Mouse (Mus musculus) forebrain, embryonic 12.5 days (tissue): Measurements from ENCODE around the gene Tnfsf13. TPM values are rescaled to one million over a fixed set of nuclear protein-coding genes. Genes with fewer than 3 reads are reported as not detected.
"Not testable (repeated sequence)": the region's sequence is repeated elsewhere in the genome, so short reads cannot be mapped to it uniquely, and the experiment has no call there.

Experiments
- ATAC-seq: fragments of 200-750 bp; cut with Nextera tagmentation; 2 replicates; pipeline ENCODE4 v1.8.0; 2017; ENCODE audit warnings: moderate TSS enrichment; ENCODE audit not compliant: low FRiP score
- H3K27ac ChIP-seq: fragments of 300-500 bp; sonication (generic); 2 replicates; pipeline ENCODE4 v1.5.1; 2016; ENCODE audit warnings: mild to moderate bottlenecking
- H3K27me3 ChIP-seq: fragments of 300-500 bp; sonication (generic); 2 replicates; pipeline ENCODE4 v1.6.1; 2016; ENCODE audit warnings: mild to moderate bottlenecking
- H3K36me3 ChIP-seq: fragments of 300-500 bp; sonication (generic); replicated peaks from 2 replicates; pipeline ENCODE4 v1.6.1; 2016; ENCODE audit warnings: mild to moderate bottlenecking
- H3K4me1 ChIP-seq: fragments of 300-500 bp; sonication (generic); 2 replicates; pipeline ENCODE4 v1.6.1; 2016
- H3K4me2 ChIP-seq: fragments of 300-500 bp; sonication (generic); 2 replicates; pipeline ENCODE4 v1.6.1; 2016; ENCODE audit warnings: mild to moderate bottlenecking, moderate library complexity
- H3K4me3 ChIP-seq: fragments of 300-500 bp; sonication (generic); replicated peaks from 2 replicates; pipeline ENCODE4 v1.5.1; 2016; ENCODE audit warnings: mild to moderate bottlenecking
- H3K9ac ChIP-seq: fragments of 300-500 bp; sonication (generic); 2 replicates; pipeline ENCODE4 v1.6.1; 2016; ENCODE audit warnings: mild to moderate bottlenecking
- H3K9me3 ChIP-seq: fragments of 300-500 bp; sonication (generic); 2 replicates; pipeline ENCODE4 v1.6.1; 2016
- WGBS: fragments of 180-500 bp; shearing (Covaris S2); methylation state at CpG from one replicate; pipeline ENCODE4 v1.1.7; 2016; 5-methylcytosine and 5-hydroxymethylcytosine counted together
- polyA plus RNA-seq: library from polyadenylated mRNA; unstranded; fragments of >200 nt; fragmentation: Nextera tagmentation; extraction: Ambion mirVana; gene quantifications from 2 replicates; pipeline ENCODE4 v1.2.1, GENCODE M21; 2016

Gene Tnfsf13
- polyA plus RNA-seq, 1 experiment from 2014 or later = 0.26 TPM

DNA sequence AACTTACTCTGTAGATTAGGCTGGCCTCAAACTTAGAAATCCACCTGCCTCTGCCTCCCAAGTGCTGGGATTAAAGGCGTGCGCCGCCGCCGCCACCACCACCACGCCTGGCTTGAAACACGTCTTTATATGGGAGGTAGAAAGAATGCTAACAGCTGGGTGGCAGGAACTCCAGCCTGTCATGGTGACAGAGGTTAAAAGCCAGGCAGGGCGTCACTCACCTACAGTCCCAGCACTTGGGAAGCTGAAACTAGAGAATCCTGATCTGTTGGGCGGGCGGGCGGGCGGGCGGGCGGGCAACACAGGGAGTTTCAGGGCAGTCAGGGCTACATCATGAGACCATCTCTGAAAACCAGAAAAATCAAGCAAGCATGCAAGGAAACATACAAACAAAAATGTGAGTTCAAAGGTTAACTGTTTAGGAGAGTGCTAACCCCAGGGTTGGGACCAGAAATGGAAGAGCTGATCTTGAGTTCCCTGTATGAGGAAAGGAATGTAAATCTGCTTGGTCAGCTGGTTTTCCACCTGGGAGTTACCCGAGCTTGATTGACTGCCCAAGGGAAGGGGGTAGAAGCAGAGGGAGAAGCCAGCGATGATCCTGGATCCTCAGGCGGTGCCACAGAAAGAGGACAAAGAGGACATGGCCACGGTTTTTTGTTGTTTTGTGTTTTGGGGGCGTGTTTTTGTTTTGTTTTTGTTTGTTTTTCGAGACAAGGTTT is 27.5 kb upstream of the Tnfsf13 start:
- H3K9ac ChIP-seq = no peak overlapping the region
- no peak overlapping the region for H3K4me2 ChIP-seq
- no peaks in the 10 kb centered on the region for H3K9me3 ChIP-seq
- no peak for ATAC-seq
- no peaks in the 10 kb centered on the region for H3K27me3 ChIP-seq
- H3K27ac ChIP-seq = no peak overlapping the region
- no peaks in the 10 kb centered on the region for H3K4me1 ChIP-seq
- 88% methylated on average over 20 of the region's 20 CpGs for WGBS
- no peaks in the 10 kb centered on the region for H3K36me3 ChIP-seq
- H3K4me3 ChIP-seq = no peak overlapping the region

DNA sequence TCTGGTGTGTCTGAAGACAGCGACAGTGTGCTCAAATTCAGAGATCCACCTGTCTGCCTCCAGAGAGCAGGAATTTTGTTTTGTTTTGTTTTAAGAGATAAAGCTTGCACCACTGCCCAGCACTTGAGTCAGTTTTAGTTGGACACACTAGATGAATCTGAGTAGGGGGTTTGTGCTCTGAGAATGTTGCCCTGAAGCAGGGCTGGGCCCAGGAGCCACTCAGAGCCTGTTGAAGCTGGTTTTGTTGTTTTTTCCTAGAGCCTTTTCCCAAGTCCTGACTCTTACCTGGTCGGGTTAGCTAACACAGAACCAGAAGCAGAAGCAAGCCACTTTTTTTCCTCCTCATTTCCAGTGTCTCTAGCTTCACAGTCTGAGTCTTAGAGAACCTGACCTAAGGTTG is 25.5 kb upstream of the Tnfsf13 start:
- Histone ChIP-seq H3K4me1 (no peaks in the 10 kb centered on the region), H3K27ac (no peak overlapping the region), H3K9ac (no peak overlapping the region), H3K4me2 (no peak overlapping the region), H3K27me3 (no peaks in the 10 kb centered on the region), H3K36me3 (no peaks in the 10 kb centered on the region), H3K9me3 (no peaks in the 10 kb centered on the region), H3K4me3 (no peak overlapping the region)
- no peak for ATAC-seq
- WGBS = 87% methylated on average over 2 of the region's 2 CpGs

DNA sequence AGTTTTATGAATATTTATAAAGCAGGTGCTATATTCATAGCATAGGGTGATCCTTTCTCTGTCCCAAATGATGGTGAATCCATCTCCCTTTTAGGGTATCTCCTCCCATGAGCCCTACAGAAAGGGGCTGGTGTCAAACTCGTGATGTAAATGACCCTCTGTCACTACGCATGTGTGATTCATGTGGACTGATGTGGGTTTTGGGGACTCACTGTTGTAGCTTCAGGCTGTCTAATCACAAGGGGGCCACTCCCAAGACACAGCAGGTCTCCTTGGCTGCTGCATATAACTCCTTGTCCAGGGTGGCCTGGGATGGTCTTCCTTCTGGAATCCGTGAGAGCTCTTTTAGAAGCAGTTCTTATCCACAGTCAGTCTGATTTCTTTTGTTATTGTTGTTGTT is 24.9 kb upstream of the Tnfsf13 start:
- no peak for ATAC-seq
- no peak overlapping the region for H3K4me3 ChIP-seq
- H3K36me3 ChIP-seq = no peaks in the 10 kb centered on the region
- H3K27me3 ChIP-seq = no peaks in the 10 kb centered on the region
- H3K9ac ChIP-seq = no peak overlapping the region
- H3K27ac ChIP-seq = no peak overlapping the region
- no peak overlapping the region for H3K4me2 ChIP-seq
- H3K9me3 ChIP-seq = no peaks in the 10 kb centered on the region
- 76% methylated on average over 3 of the region's 3 CpGs for WGBS
- no peaks in the 10 kb centered on the region for H3K4me1 ChIP-seq

DNA sequence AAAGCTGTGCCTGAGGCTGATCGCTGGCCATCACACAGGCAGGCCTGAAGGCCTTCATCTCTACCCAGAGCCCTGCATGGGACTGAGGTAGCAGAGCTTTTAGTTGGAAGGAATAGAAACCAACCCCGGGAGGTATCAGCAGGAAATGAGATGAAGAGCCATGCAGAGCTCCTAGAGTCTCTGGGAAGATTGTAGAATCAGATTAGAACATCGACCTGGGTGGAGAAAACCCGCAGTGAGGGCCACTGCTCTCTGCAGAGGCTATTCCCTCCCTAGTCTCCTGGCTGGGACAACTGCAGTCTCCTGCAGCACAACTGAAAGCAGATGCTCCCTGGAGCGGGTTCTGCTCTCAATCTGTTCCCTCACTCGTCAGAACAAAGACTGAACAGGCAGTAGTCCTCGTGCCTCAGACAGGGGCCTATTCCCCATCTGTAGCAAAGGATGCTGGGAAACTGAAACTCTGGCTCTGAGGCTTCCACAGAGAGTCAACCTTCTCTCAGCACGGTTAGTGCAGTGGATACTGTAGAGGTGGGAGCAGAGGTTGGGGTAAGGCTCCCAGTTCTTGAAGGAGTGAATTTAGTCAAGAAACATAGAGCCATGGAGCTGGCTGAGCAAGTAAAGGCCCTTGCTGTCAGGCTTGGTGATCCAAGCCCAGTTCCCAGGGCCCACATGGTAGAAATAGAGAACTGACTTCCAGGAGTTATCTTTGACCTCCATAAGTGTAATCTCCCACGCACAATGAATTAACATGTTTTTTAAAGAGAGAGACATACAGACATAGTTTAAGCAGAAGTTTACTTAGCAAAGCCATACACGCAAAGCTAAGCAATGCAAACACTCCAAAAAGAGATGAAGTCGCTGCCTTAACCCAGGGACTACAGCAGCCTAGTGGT is 24.2 kb upstream of the Tnfsf13 start:
- H3K9me3 ChIP-seq = no peaks in the 10 kb centered on the region
- no peak overlapping the region for H3K4me3 ChIP-seq
- no peaks in the 10 kb centered on the region for H3K36me3 ChIP-seq
- H3K4me2 ChIP-seq = no peak overlapping the region
- H3K27me3 ChIP-seq = no peaks in the 10 kb centered on the region
- no peaks in the 10 kb centered on the region for H3K4me1 ChIP-seq
- H3K27ac ChIP-seq = no peak overlapping the region
- ATAC-seq = no peak
- H3K9ac ChIP-seq = no peak overlapping the region
- whole genome bisulfite sequencing = 53% methylated on average over 11 of the region's 11 CpGs

DNA sequence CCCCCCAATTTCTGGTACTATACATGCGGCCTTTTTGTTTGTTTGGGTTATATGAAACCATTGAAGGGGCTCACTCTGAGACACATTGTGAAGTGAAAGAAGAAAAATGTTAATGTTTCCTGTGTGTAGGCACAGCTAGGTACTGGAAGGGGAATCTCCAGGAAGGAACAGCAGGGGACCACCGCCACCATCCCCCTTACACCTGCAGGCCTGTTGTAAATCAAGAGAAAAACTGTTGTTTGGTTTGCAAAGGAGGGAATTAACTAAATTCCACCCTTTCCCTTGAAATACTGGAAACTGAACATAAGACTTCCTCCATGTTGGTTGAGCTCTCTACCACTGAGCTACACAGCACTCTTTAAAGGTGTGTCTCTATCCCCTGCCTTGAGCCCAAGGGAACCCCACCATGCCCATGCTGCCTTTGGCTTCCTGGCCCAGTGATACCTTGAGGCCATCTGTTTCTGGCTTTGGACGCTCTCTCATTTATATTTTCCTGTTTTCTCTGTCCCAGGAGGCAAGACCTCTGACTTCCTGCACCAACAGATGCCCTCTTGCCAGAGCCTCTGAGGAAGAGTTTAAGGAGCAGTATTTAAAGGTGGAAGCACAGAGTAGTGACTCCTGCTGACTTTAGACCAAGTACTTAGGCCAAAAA is 23.2 kb upstream of the Tnfsf13 start:
- WGBS = 85% methylated on average over 3 of the region's 3 CpGs
- no peak for ATAC-seq
- no peak overlapping the region for H3K4me3 ChIP-seq
- H3K27ac ChIP-seq = no peak overlapping the region
- no peak overlapping the region for H3K9ac ChIP-seq
- no peaks in the 10 kb centered on the region for H3K36me3 ChIP-seq
- H3K27me3 ChIP-seq = no peaks in the 10 kb centered on the region
- H3K4me1 ChIP-seq = no peaks in the 10 kb centered on the region
- H3K4me2 ChIP-seq = no peak overlapping the region
- H3K9me3 ChIP-seq = no peaks in the 10 kb centered on the region

DNA sequence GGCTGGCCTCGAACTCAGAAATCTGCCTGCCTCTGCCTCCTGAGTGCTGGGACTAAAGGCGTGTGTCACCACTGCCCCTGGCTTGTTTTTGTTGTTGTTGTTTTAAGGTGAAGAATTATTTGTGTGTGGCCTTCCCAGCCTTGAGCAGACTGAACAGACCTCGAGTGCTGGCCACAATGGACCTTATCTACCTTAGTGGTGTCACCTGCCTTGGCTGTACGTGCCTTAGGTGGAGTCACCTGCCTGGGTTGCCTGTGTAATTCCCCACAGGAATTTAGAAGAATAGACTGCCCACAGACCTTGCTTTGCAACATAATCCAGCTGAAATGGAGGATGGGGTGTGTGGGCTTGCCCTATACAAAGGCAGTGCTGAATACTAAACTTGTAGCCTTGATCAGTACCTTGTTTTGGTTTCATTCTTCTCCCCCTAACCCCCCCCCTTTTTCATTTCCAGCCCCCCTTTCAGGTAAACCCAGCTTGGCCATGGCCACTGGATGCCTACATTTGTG is 22.3 kb upstream of the Tnfsf13 start:
- no peak overlapping the region for H3K27ac ChIP-seq
- no peak overlapping the region for H3K4me2 ChIP-seq
- ATAC-seq = no peak
- WGBS = 83% methylated on average over 4 of the region's 4 CpGs
- no peaks in the 10 kb centered on the region for H3K36me3 ChIP-seq
- no peak overlapping the region for H3K9ac ChIP-seq
- H3K4me3 ChIP-seq = no peak overlapping the region
- H3K27me3 ChIP-seq = no peaks in the 10 kb centered on the region
- H3K4me1 ChIP-seq = no peaks in the 10 kb centered on the region
- H3K9me3 ChIP-seq = no peaks in the 10 kb centered on the region

DNA sequence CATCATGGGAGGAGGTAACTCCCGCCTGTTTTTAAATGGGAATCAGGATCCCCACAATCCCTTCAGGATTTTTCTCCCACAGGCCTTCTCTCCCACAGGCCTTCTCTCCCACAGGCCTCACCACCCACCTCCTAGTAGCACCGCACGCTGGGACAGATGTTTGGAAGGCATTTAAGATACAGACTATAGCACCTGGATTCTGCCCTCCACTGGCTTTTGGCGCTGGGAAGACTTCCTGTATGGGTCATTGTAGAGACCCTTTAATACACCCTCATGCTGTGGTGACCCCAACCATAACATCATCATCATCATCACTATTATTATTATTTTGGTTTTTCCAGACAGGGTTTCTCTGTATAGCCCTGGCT is 21.9 kb upstream of the Tnfsf13 start:
- no peak overlapping the region for H3K27ac ChIP-seq
- H3K27me3 ChIP-seq = no peaks in the 10 kb centered on the region
- ATAC-seq = no peak
- H3K4me2 ChIP-seq = no peak overlapping the region
- no peak overlapping the region for H3K9ac ChIP-seq
- H3K4me3 ChIP-seq = no peak overlapping the region
- H3K9me3 ChIP-seq = no peaks in the 10 kb centered on the region
- no peaks in the 10 kb centered on the region for H3K4me1 ChIP-seq
- 92% methylated on average over 4 of the region's 4 CpGs for WGBS
- no peaks in the 10 kb centered on the region for H3K36me3 ChIP-seq

DNA sequence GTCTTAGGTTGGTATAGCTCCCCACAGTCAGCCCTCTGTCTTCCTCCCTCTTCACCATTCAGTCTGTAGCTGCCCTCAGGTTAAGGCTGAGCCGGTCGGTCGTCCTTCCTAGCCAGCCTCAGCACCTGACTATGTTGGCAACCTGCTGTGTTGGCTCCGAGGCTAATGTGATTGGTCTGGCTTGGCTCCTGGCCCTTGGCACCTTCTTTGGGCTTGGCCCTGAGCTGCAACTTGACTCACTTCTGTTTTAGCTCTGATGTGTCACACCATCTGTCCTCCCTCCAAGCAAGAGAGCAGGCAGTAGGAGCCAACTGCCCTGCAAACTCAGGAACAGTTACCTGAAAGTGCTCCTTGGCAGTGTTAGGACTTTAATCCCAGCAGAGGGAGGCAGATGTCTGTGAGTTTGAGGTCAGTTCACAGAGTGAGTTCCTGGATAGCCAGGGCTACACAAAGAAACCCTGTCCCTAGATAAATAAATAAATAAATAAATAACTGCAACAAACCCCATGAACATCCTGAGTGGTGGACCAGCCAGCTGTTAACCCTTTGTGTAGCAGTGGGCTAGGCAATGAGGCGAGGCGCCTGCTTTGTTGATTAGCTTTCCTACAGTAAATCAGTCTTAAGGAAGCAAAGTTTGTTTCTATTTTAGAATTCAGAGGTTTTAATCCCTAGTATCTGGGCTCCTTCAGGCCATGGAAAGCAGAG is 21.3 kb upstream of the Tnfsf13 start:
- 54% methylated on average over 6 of the region's 6 CpGs for WGBS
- Histone ChIP-seq H3K4me2 (no peak overlapping the region), H3K36me3 (no peaks in the 10 kb centered on the region), H3K9ac (no peak overlapping the region), H3K27ac (no peak overlapping the region), H3K4me1 (no peaks in the 10 kb centered on the region), H3K4me3 (no peak overlapping the region), H3K9me3 (no peaks in the 10 kb centered on the region), H3K27me3 (no peaks in the 10 kb centered on the region)
- ATAC-seq = no peak

DNA sequence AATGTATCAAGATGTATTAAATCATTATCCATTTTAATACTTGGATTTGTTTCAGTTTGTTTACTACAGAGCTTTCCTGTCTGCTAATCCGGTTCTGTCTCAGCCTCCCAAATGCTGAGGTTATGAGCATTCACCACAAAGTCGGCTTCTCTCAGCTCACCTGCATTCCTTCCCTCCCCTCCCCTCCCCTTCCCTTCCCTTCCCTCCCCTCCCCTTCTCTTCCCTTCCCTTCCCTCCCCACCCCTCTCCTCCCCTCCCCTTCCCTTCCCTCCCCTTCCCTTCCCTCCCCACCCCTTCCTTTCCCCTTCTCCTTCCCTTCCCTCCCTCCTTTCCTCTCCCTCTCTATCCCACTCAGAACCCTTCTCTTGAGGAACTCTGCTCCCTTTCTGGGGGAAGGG is 19.0 kb upstream of the Tnfsf13 start:
- Histone ChIP-seq H3K4me1 (no peaks in the 10 kb centered on the region), H3K9ac (no peak overlapping the region), H3K36me3 (no peaks in the 10 kb centered on the region), H3K4me3 (no peak overlapping the region), H3K9me3 (no peaks in the 10 kb centered on the region), H3K4me2 (no peak overlapping the region), H3K27ac (no peak overlapping the region; the same call in 1 of the 2 replicates), H3K27me3 (no peaks in the 10 kb centered on the region)
- ATAC-seq = no peak
- 58% methylated on average over 2 of the region's 2 CpGs for WGBS

DNA sequence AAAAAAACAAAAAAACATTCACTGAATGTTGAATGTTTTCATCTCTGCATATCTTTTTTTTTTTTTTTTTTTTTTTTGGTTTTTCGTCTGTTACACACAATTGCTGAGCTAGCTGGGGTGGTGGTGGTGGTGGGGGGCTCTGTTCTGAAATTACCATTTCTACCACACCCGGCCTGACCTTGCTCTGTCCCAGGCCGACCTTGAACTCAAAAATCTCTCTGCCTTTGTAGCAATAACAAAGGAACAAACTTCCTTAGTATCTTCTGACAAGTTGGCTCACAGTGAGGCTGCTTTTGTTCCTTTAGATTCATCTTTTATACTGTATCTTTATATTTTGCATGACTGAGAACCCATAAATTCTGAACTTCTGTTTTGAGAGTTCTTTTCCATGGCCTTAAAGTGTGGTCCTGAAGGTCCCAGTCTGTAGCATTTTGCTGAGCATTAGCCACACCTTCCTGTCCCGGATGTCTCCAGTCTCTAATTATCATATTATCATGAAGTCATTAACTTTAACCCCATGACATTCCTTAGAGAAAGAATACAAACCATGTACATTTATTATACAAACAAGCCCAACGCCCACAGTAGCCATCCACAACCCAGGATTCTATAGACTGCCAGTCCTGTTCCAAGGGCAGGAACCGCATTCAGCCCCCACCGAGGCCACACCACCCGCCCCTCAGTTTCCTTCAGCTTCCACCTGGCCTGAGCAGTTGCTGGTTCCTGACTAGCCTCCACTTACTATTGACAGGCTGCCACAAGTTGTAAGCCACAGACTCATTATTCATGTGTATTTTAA is 18.4 kb upstream of the Tnfsf13 start:
- Histone ChIP-seq H3K27me3 (no peaks in the 10 kb centered on the region), H3K27ac (no peak overlapping the region), H3K4me1 (no peaks in the 10 kb centered on the region), H3K4me3 (no peak overlapping the region), H3K9ac (no peak overlapping the region), H3K4me2 (no peak overlapping the region), H3K36me3 (no peaks in the 10 kb centered on the region), H3K9me3 (no peaks in the 10 kb centered on the region)
- ATAC-seq = no peak
- 69% methylated on average over 8 of the region's 8 CpGs for WGBS

DNA sequence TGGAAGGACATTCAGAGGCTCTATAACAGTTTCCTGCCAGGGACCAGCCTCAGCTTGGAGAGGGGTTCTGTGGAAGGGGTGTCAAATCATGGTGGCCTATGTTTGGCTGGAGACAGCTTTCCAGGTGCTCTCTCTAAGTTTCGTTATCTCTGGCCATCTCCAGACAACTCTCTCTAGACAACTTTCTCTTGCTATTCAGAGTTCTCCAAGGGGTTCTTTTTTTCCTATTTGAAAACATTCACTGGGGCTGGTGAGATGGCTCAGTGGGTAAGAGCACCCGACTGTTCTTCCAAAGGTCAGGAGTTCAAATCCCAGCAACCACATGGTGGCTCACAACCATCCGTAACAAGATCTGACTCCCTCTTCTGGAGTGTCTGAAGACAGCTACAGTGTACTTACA is 17.8 kb upstream of the Tnfsf13 start:
- 75% methylated on average over 3 of the region's 3 CpGs for WGBS
- not testable (repeated sequence) for H3K4me2 ChIP-seq, H3K9ac ChIP-seq, H3K27ac ChIP-seq, H3K9me3 ChIP-seq, H3K27me3 ChIP-seq, H3K4me3 ChIP-seq, H3K36me3 ChIP-seq, H3K4me1 ChIP-seq, ATAC-seq
